Mouse (Mus musculus): ENCODE data around the gene Brox.

DNA sequence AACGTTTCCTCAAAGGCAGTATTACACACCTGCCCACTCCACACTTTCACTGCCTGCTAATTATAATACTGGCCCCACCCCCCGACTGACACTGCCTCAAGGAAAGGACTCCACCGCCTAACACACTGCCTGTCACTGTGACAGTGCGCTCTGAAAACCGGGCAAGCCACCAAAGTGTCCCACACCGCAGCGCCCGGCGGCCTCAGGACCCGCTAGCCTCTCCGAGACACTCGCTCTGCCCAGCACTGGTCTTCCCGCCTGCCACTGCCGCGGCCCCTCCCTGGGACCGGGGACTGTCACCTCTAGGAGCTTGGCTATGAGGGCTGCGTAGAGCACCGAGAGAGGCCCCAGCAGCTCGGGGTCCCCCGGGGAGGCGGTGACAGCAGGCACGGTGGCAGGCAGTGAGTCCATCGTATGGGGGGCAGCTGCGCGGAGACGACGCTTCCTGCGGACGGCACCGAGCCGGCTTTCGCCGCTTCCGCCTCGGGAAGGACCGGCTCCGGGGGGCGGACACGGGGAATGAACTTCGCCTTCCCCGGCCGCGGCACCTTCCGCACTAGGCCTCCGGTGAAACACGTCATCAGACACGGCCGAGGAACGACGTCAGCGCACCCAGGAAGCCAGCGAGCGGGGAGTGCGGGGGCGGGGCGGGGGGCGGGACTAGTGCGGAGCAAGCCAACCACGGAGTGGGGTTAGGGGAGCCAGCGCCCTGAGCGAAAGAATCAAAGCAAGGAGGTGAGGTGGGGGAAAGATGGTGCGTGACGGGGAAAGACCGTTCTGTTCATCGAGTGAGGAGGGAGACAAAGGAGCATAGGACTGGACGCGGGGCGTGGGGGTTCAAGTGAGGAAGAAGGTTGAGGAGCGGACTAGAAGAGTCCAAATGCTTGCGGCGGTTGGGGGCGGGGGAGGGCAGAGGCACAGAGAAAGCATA lies 48.1 kb upstream of the Brox start:
- TF ChIP-seq POLR2A (IDR thresholded peaks at IDR 0.05; ENCODE audit: borderline replicate concordance, low read depth, low read length) (no peak), CTCF (IDR thresholded peaks at IDR 0.05; ENCODE audit: low read depth, low read length) (no peak)

Data from bone marrow macrophage, adult 2 months (primary cell).